8 mouse cellular contexts compared by ENCODE assay signal in the genomic region with DNA sequence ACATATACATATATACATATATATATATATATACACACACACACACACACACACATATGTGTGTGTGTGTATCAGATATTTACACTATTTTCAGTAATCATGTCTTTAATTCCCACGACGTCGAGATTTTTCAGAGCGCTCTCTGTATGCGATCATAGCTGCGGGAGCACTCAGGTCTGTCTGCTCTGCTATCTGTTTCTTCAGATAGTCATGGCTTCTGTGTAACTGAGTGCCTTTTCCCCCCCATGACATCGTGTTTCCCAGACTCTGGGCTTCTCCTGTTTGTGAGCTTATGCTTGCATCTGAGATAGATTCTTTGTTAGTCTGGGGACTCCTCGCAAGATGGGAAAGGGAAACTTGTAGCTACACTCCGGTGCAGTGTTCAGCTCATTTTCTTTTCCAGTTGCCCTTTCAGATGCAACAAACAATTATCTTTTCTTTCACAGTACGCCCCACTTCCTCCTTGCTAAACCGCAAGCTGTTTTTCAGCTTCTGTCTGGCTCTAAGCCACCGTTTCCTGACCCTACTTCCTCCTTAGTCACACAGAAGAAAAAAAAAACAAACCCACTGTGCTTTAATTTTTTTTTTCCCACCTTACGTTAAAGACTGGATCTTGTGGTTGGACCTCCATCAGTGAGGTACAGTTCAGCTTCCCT. TPM values are rescaled to one million over a fixed set of nuclear protein-coding genes. Genes with fewer than 3 reads are reported as not detected.
DNase-seq lines count a peak whose midpoint lies in the region; ATAC-seq and TF ChIP-seq lines count a peak whose summit lies in the region.

No protein-coding gene starts in this region.

- H3K9ac ChIP-seq in CH12.LX (ENCODE audit: insufficient read depth, low read depth), result peak overlapping the region; percentile 61
- no peak overlapping the region for H3K9ac ChIP-seq in liver, embryonic 15.5 days
- no peak overlapping the region for H3K9ac ChIP-seq in hindbrain, embryonic 13.5 days

- peaks cover 20 to 46% of the 10 kb centered on the region in 2 experiments for H3K4me1 ChIP-seq in CH12.LX (ENCODE audit: control insufficient read depth in 1 of 2, insufficient read depth in 2 of 2)
- H3K4me1 ChIP-seq in liver, embryonic 15.5 days (replicated peaks), result peaks cover 15% of the 10 kb centered on the region
- H3K4me1 ChIP-seq in hindbrain, embryonic 13.5 days (replicated peaks), result no peaks in the 10 kb centered on the region

- dilution Hi-C loops in CH12.LX (cut with MboI; ENCODE audit: extremely low pct_ligation_motif_present, extremely low pct_unique_long_range_greater_than_20kb, low sequenced_read_pairs), result no loop called here

- in situ Hi-C loops in CH12.LX (cut with MboI; ENCODE audit: low pct_ligation_motif_present, low pct_unique_long_range_greater_than_20kb, low sequenced_read_pairs), result loop anchor here (25.0 kb wide), 1 partner anchor 427 kb away; no protein-coding TSS in a partner anchor

- H3K27me3 ChIP-seq in CH12.LX (replicated peaks), result peaks cover 8% of the 10 kb centered on the region
- H3K27me3 ChIP-seq in liver, embryonic 15.5 days, result no peaks in the 10 kb centered on the region
- peaks cover 7% of the 10 kb centered on the region; the same call in 1 of the 2 replicates for H3K27me3 ChIP-seq in hindbrain, embryonic 13.5 days

- H3K79me2 ChIP-seq in CH12.LX (replicated peaks; ENCODE audit: control insufficient read depth, extremely low read depth, insufficient read depth, poor library complexity, severe bottlenecking), result no peaks in the 10 kb centered on the region

- TF ChIP-seq RAD21 in CH12.LX (IDR thresholded peaks at IDR 0.05; ENCODE audit: low read depth, low read length), result no peak

- TF ChIP-seq CTCF in CH12.LX (conservative IDR thresholded peaks at IDR 0.05 in 1 of 2, IDR thresholded peaks at IDR 0.05 in 1 of 2; ENCODE audit: low read depth in 2 of 2, low read length in 2 of 2), result no peak
- TF ChIP-seq CTCF in brain, embryonic 14.5 days (IDR thresholded peaks at IDR 0.05; ENCODE audit: borderline replicate concordance, extremely low read depth, insufficient read depth, insufficient read length), result no peak

- peaks cover 6% of the 10 kb centered on the region for H3K9me3 ChIP-seq in CH12.LX (replicated peaks; ENCODE audit: low read length)
- H3K9me3 ChIP-seq in liver, embryonic 15.5 days (replicated peaks), result no peaks in the 10 kb centered on the region
- no peaks in the 10 kb centered on the region for H3K9me3 ChIP-seq in hindbrain, embryonic 13.5 days

- peak overlapping the region; percentile 96 for H3K4me2 ChIP-seq in CH12.LX (ENCODE audit: insufficient read depth, low read depth, poor library complexity, severe bottlenecking)
- H3K4me2 ChIP-seq in liver, embryonic 15.5 days, result peak overlapping the region; percentile 41
- no peak overlapping the region for H3K4me2 ChIP-seq in hindbrain, embryonic 13.5 days

- peak; percentile 81 to 86 for ATAC-seq in hematopoietic stem cell, adult 5-6 weeks (replicated peaks in 1 of 2; ENCODE audit: insufficient read depth in 1 of 2, low FRiP score in 2 of 2, low TSS enrichment in 1 of 2, low read depth in 1 of 2, poor library complexity in 2 of 2, severe bottlenecking in 2 of 2)
- no peak for ATAC-seq in liver, embryonic 15.5 days (ENCODE audit: insufficient read depth)
- no peak for ATAC-seq in hindbrain, embryonic 13.5 days (ENCODE audit: low FRiP score)

- 7% methylated on average over 13 of the region's 13 CpGs for WGBS in liver, embryonic 15.5 days (ENCODE audit: insufficient replicate concordance)
- 75% methylated on average over 13 of the region's 13 CpGs for WGBS in hindbrain, embryonic 13.5 days

- H3K27ac ChIP-seq in CH12.LX (ENCODE audit: insufficient read depth, low read depth), result peak overlapping the region; percentile 80
- H3K27ac ChIP-seq in liver, embryonic 15.5 days (replicated peaks), result peak overlapping the region; percentile 55; the same call in 1 of the 2 replicates
- H3K27ac ChIP-seq in hindbrain, embryonic 13.5 days, result no peak overlapping the region

- peak; percentile 93 for TF ChIP-seq EP300 in CH12.LX (IDR thresholded peaks at IDR 0.05; ENCODE audit: low read length)

- H3K36me3 ChIP-seq in CH12.LX (replicated peaks in 1 of 2; ENCODE audit: control insufficient read depth in 1 of 2, insufficient read depth in 1 of 2, low read length in 1 of 2), result peaks cover 3% of the 10 kb centered on the region in 2 experiments
- no peaks in the 10 kb centered on the region for H3K36me3 ChIP-seq in liver, embryonic 15.5 days (replicated peaks)
- H3K36me3 ChIP-seq in hindbrain, embryonic 13.5 days, result no peaks in the 10 kb centered on the region

- TF ChIP-seq POLR2A in CH12.LX (IDR thresholded peaks at IDR 0.05; ENCODE audit: low read depth, low read length), result no peak
- TF ChIP-seq POLR2A in brain, embryonic 14.5 days (IDR thresholded peaks at IDR 0.05; ENCODE audit: borderline replicate concordance, extremely low read depth, insufficient read depth, insufficient read length, poor library complexity, severe bottlenecking), result no peak

- peak overlapping the region in 1 of 3 experiments; percentile 43 for H3K4me3 ChIP-seq in CH12.LX (replicated peaks in 1 of 3; ENCODE audit: low read depth in 2 of 3, low read length in 2 of 3, poor library complexity in 1 of 3)
- no peak overlapping the region for H3K4me3 ChIP-seq in liver, embryonic 15.5 days (replicated peaks)
- H3K4me3 ChIP-seq in hindbrain, embryonic 13.5 days, result no peak overlapping the region

- DNase-seq in CH12.LX (ENCODE audit: extremely low read depth), result peak; percentile 80
- peak; percentile 33 for DNase-seq in brain, embryonic 14.5 days (ENCODE audit: low read depth)
- DNase-seq in spleen, postnatal 36 days (ENCODE audit: low spot score in 2 of 2), result peak; percentile 89 to 90
- no peak for DNase-seq in retina, postnatal 1 day
- DNase-seq in adrenal gland, adult 8-10 months, result no peak

TF ChIP-seq in CH12.LX, 34 proteins besides CTCF, POLR2A, EP300 and RAD21 (continues in another document):
- 0 out of 2 replicates have a peak, but pooled peaks have one; percentile 11 for TF ChIP-seq JUND (conservative IDR thresholded peaks at IDR 0.05; ENCODE audit: low read depth, low read length)
- no peak for TF ChIP-seq KAT2A (IDR thresholded peaks at IDR 0.05; ENCODE audit: insufficient replicate concordance, low read length)
- peak; percentile 73 for TF ChIP-seq BHLHE40 (IDR thresholded peaks at IDR 0.05; ENCODE audit: low read depth, low read length)
- TF ChIP-seq MAFK (IDR thresholded peaks at IDR 0.05; ENCODE audit: insufficient replicate concordance, low read length), result peak; percentile 58; the same call in 1 of the 2 replicates
- no peak for TF ChIP-seq NELFE (IDR thresholded peaks at IDR 0.05; ENCODE audit: low read depth, low read length)
- TF ChIP-seq JUN (IDR thresholded peaks at IDR 0.05; ENCODE audit: insufficient read depth, low read depth, low read length), result peak; percentile 31; the same call in 1 of the 2 replicates
- TF ChIP-seq TBP (conservative IDR thresholded peaks at IDR 0.05; ENCODE audit: low read depth, low read length), result no peak
- TF ChIP-seq ZC3H11A (IDR thresholded peaks at IDR 0.05; ENCODE audit: low read depth, low read length), result no peak
- TF ChIP-seq ZMIZ1 (IDR thresholded peaks at IDR 0.05; ENCODE audit: low read depth, low read length), result no peak
- TF ChIP-seq MYC (IDR thresholded peaks at IDR 0.05; ENCODE audit: low read depth, low read length), result 0 out of 2 replicates have a peak, but pooled peaks have one; percentile 9
- no peak for TF ChIP-seq USF1 (IDR thresholded peaks at IDR 0.05; ENCODE audit: low read depth, low read length)
- 0 out of 2 replicates have a peak, but pooled peaks have one; percentile 65 for TF ChIP-seq CHD2 (IDR thresholded peaks at IDR 0.05; ENCODE audit: low read length)
- no peak for TF ChIP-seq POLR2AphosphoS2 (IDR thresholded peaks at IDR 0.05; ENCODE audit: low read depth, low read length)
- TF ChIP-seq ZNF384 (IDR thresholded peaks at IDR 0.05; ENCODE audit: low read depth, low read length), result peak; percentile 98
- TF ChIP-seq MEF2A (IDR thresholded peaks at IDR 0.05; ENCODE audit: borderline replicate concordance, low read depth, low read length), result peak; percentile 80; the same call in 1 of the 2 replicates
- no peak for TF ChIP-seq SMC3 (IDR thresholded peaks at IDR 0.05; ENCODE audit: low read depth, low read length)
- TF ChIP-seq ZKSCAN1 (IDR thresholded peaks at IDR 0.05; ENCODE audit: borderline replicate concordance, low read depth, low read length), result no peak
- no peak for TF ChIP-seq USF2 (conservative IDR thresholded peaks at IDR 0.05; ENCODE audit: low read depth, low read length)

RNA-seq across cellular contexts. Expression of a gene that starts 10.5 kb away (rescaled TPM):
- total RNA-seq in CH12.LX (2012; rRNA removed) (0.08 TPM in 1 of 2 replicates, not detected in the other), CH12.LX (2014; rRNA removed) (0.08 TPM in 1 of 2 replicates, not detected in the other)
- polyA plus RNA-seq in CH12.LX (2012; ENCODE audit: insufficient read length, low read depth), result 0.09 and 0.10 TPM in 2 replicates
- polyA plus RNA-seq in brain, embryonic 14.5 days (2012; rRNA removed), result 0.87 and 1.3 TPM in 2 replicates
- 64.3 and 66.8 TPM in 2 replicates for total RNA-seq in hematopoietic stem cell, adult 5-6 weeks (2017)
- 2.4 and 3.0 TPM in 2 replicates for polyA plus RNA-seq in liver, embryonic 15.5 days (2015; fragmentation: Nextera tagmentation; extraction: Ambion mirVana)
- polyA plus RNA-seq in hindbrain, embryonic 13.5 days (2015; fragmentation: Nextera tagmentation; extraction: Ambion mirVana), result 1.3 and 1.4 TPM in 2 replicates
- total RNA-seq in adrenal gland, adult 8-10 months (2022), result 10 to 100 TPM in 2 of 4 experiments, 1 to 10 TPM in 2; 7.6 to 12.1 (median 10.1) TPM

RNA-seq across cellular contexts. Expression of a gene that starts 19.4 kb away (rescaled TPM):
- total RNA-seq in CH12.LX (2012; rRNA removed) (41.2 and 47.9 TPM in 2 replicates), CH12.LX (2014; rRNA removed) (35.3 and 39.8 TPM in 2 replicates)
- polyA plus RNA-seq in CH12.LX (2012; ENCODE audit: insufficient read length, low read depth), result 38.6 and 39.5 TPM in 2 replicates
- polyA plus RNA-seq in brain, embryonic 14.5 days (2012; rRNA removed), result 23.2 and 30.6 TPM in 2 replicates
- total RNA-seq in hematopoietic stem cell, adult 5-6 weeks (2017), result 76.5 and 89.6 TPM in 2 replicates
- 19.4 and 19.5 TPM in 2 replicates for polyA plus RNA-seq in liver, embryonic 15.5 days (2015; fragmentation: Nextera tagmentation; extraction: Ambion mirVana)
- 44.6 and 45.3 TPM in 2 replicates for polyA plus RNA-seq in hindbrain, embryonic 13.5 days (2015; fragmentation: Nextera tagmentation; extraction: Ambion mirVana)
- 10 to 100 TPM; 50.9 to 64.5 (median 54.8) TPM for total RNA-seq in adrenal gland, adult 8-10 months (2022)

RNA-seq across cellular contexts. Expression of a gene that starts 43.6 kb away (rescaled TPM):
- 15.2 and 19.6 TPM in 2 replicates for total RNA-seq in CH12.LX (2012; rRNA removed)
- total RNA-seq in CH12.LX (2014; rRNA removed), result 16.0 and 17.0 TPM in 2 replicates
- polyA plus RNA-seq in CH12.LX (2012; ENCODE audit: insufficient read length, low read depth), result 13.2 and 16.1 TPM in 2 replicates
- 1.8 and 2.8 TPM in 2 replicates for polyA plus RNA-seq in brain, embryonic 14.5 days (2012; rRNA removed)
- 33.3 and 38.5 TPM in 2 replicates for total RNA-seq in hematopoietic stem cell, adult 5-6 weeks (2017)
- polyA plus RNA-seq in liver, embryonic 15.5 days (2015; fragmentation: Nextera tagmentation; extraction: Ambion mirVana), result 3.5 and 4.2 TPM in 2 replicates
- 3.8 and 4.0 TPM in 2 replicates for polyA plus RNA-seq in hindbrain, embryonic 13.5 days (2015; fragmentation: Nextera tagmentation; extraction: Ambion mirVana)
- total RNA-seq in adrenal gland, adult 8-10 months (2022), result 1 to 10 TPM; 4.0 to 6.3 (median 4.9) TPM

Comparison
In these comparisons a context has a peak if more than half of its experiments do, and no peak if none do; other contexts are left out.
1. DNase-seq: peak in CH12.LX (single experiment), brain, embryonic 14.5 days (single experiment) and spleen, postnatal 36 days (2 of 2); none in retina, postnatal 1 day (single experiment) and adrenal gland, adult 8-10 months (single experiment).
2. ATAC-seq: peak in hematopoietic stem cell, adult 5-6 weeks (2 of 2); none in liver, embryonic 15.5 days (single experiment) and hindbrain, embryonic 13.5 days (single experiment).